Mouse (Mus musculus): ENCODE measurements at regions not wholly inside any gene's neighbourhood (a gene's known extent, or its start where the extent isn't known, plus 50 kb on each side); places are given as distances from the start of the nearest gene placed in this dataset.
"Not testable (repeated sequence)": the region's sequence is repeated elsewhere in the genome, so short reads cannot be mapped to it uniquely, and the experiment has no call there.

DNA sequence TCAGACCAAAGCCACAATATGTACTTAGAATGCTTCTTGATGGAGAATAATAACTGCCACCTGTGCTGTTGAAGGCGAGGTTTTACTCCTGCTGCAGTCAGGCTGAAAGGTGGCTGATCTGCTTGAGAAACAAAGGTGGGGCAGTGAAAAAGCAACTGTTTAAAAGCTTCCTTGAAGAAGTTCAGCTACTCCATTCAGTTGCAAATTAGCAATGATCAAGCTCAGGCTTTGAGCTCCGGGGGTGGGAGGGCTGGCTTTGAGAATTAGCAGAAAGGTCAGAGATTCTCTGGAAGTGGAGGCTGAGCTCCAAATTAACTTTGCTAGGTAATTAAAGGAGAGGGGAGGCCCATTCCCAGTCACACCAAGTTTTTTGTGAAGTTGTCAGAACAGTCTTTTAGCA lies 90.2 kb upstream of the Tns3 start:
- WGBS: 11% methylated on average over 2 of the region's 2 CpGs
- H3K9ac ChIP-seq (ENCODE audit: low read length); H3K4me2 ChIP-seq; H3K4me1 ChIP-seq (ENCODE audit: control insufficient read depth, insufficient read depth, low read length); DNase-seq (ENCODE audit: low spot score, missing footprints); H3K9me3 ChIP-seq (ENCODE audit: control insufficient read depth, low read length); H3K27ac ChIP-seq (ENCODE audit: low read depth, low read length); H3K4me3 ChIP-seq (ENCODE audit: low read depth, low read length); ATAC-seq (ENCODE audit: low FRiP score); H3K27me3 ChIP-seq (ENCODE audit: control insufficient read depth, insufficient read depth, low read length); H3K36me3 ChIP-seq (ENCODE audit: control insufficient read depth, insufficient read depth, low read length): not testable (repeated sequence)

DNA sequence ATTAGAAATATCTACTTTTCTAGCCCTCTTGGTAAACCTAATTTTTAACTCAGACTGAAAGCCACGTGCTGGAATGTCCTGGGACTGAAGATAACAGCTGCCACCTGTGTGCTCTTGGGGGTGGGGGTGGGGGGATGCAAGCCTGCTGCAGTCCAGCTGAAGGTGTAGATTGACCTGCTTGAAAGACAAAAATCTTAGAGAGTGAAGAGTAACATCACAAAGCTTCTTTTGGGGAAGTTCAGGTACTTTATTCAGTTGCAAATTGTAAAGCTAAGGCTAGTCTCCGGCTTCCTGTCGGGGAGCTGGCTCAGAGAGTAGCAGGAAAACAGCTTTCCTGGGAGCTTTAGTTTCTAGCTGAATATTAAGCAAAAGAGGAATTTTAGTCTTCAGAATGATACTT lies 71.4 kb upstream of the Tns3 start:
- H3K36me3 ChIP-seq (ENCODE audit: control insufficient read depth, insufficient read depth, low read length); H3K9me3 ChIP-seq (ENCODE audit: control insufficient read depth, low read length); H3K27ac ChIP-seq (ENCODE audit: low read depth, low read length); DNase-seq (ENCODE audit: low spot score, missing footprints); ATAC-seq (ENCODE audit: low FRiP score); H3K4me1 ChIP-seq (ENCODE audit: control insufficient read depth, insufficient read depth, low read length); H3K9ac ChIP-seq (ENCODE audit: low read length); H3K4me3 ChIP-seq (ENCODE audit: low read depth, low read length); H3K4me2 ChIP-seq; H3K27me3 ChIP-seq (ENCODE audit: control insufficient read depth, insufficient read depth, low read length): not testable (repeated sequence)
- 71% methylated on average over 3 of the region's 3 CpGs for WGBS

DNA sequence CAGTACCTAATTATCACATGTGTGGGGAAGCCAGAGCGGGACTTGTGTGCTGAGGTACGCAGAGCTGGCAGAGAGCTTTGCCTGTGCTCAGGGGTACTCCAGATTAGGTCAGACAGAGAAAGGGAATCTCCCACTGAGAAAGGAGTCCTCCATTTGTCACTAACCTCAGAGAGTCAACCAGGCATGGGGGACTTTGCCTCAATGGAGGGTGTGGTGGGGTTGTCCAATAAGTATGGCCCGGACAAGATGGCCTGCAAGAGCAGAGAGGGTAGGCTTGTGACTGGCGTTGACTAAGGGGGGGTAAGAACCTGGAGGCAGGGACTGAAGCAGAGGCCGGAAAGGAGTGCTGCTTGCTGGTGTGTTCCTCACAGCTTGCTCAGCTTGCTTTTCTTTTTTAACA lies 62.7 kb upstream of the Tns3 start:
- DNase-seq (ENCODE audit: low spot score, missing footprints): peak; percentile 53
- Histone ChIP-seq H3K27me3 (ENCODE audit: control insufficient read depth, insufficient read depth, low read length) (no peaks in the 10 kb centered on the region), H3K36me3 (ENCODE audit: control insufficient read depth, insufficient read depth, low read length) (no peaks in the 10 kb centered on the region), H3K4me1 (ENCODE audit: control insufficient read depth, insufficient read depth, low read length) (no peaks in the 10 kb centered on the region), H3K4me3 (ENCODE audit: low read depth, low read length) (no peak overlapping the region), H3K27ac (ENCODE audit: low read depth, low read length) (no peak overlapping the region), H3K9ac (ENCODE audit: low read length) (no peak overlapping the region), H3K4me2 (no peak overlapping the region), H3K9me3 (ENCODE audit: control insufficient read depth, low read length) (no peaks in the 10 kb centered on the region)
- WGBS: 81% methylated on average over 5 of the region's 5 CpGs
- no peak for ATAC-seq (ENCODE audit: low FRiP score)

DNA sequence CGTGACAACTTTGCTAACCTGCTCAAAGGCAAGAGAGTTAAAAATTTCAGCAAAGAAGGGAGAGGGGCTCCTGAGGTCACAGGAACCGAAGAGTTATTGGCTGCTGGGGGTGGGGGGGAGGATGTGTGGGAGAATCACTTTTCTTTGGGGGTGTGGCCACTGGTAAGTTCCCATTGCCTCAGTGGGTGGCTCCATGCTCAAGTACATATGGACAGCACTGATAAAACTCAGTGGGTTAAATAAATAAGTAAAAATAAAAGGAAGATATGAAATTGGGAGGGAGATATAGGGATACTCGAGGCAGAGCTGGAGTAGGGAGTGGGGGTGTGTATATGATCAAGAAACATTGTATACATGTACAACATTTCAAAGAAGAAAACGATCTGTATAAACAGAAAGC lies 61.2 kb upstream of the Tns3 start:
- Histone ChIP-seq H3K4me3 (ENCODE audit: low read depth, low read length) (no peak overlapping the region), H3K4me2 (no peak overlapping the region), H3K27me3 (ENCODE audit: control insufficient read depth, insufficient read depth, low read length) (no peaks in the 10 kb centered on the region), H3K36me3 (ENCODE audit: control insufficient read depth, insufficient read depth, low read length) (no peaks in the 10 kb centered on the region), H3K4me1 (ENCODE audit: control insufficient read depth, insufficient read depth, low read length) (no peaks in the 10 kb centered on the region), H3K27ac (ENCODE audit: low read depth, low read length) (no peak overlapping the region), H3K9ac (ENCODE audit: low read length) (no peak overlapping the region), H3K9me3 (ENCODE audit: control insufficient read depth, low read length) (no peaks in the 10 kb centered on the region)
- ATAC-seq (ENCODE audit: low FRiP score) (no peak), DNase-seq (ENCODE audit: low spot score, missing footprints) (no peak)
- WGBS: 80% methylated on average over 4 of the region's 4 CpGs

DNA sequence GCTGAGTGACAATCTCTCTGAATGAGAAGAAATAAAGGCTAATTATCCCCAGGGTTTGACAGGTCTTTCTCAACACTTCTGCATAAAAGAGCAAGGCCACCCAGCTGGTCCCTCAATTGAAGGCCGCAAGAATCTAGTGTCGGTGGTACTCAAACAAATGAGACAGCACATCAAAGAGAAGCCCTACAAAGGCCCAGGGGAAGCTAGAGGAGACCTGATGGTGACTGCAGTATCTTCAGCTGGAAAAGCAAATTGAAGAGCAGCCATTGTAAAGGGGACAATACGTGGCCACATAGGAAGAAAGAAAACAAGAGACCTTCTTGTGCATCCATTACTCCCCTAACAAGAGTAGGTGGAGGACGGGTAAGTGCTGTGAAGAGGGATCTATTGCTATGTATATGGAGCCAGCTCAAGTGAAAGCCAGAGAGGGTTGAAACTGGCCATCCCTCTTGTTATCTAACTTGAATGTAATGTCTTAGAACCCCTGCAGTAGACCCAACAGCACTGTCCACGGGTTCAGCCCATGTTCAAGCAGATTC lies 58.8 kb upstream of the Tns3 start:
- Histone ChIP-seq H3K27ac (ENCODE audit: low read depth, low read length) (no peak overlapping the region), H3K9me3 (ENCODE audit: control insufficient read depth, low read length) (no peaks in the 10 kb centered on the region), H3K27me3 (ENCODE audit: control insufficient read depth, insufficient read depth, low read length) (no peaks in the 10 kb centered on the region), H3K9ac (ENCODE audit: low read length) (no peak overlapping the region), H3K36me3 (ENCODE audit: control insufficient read depth, insufficient read depth, low read length) (no peaks in the 10 kb centered on the region), H3K4me3 (ENCODE audit: low read depth, low read length) (no peak overlapping the region), H3K4me2 (no peak overlapping the region), H3K4me1 (ENCODE audit: control insufficient read depth, insufficient read depth, low read length) (no peaks in the 10 kb centered on the region)
- WGBS: 12% methylated on average over 5 of the region's 5 CpGs
- ATAC-seq (ENCODE audit: low FRiP score) (no peak), DNase-seq (ENCODE audit: low spot score, missing footprints) (peak; percentile 82)

DNA sequence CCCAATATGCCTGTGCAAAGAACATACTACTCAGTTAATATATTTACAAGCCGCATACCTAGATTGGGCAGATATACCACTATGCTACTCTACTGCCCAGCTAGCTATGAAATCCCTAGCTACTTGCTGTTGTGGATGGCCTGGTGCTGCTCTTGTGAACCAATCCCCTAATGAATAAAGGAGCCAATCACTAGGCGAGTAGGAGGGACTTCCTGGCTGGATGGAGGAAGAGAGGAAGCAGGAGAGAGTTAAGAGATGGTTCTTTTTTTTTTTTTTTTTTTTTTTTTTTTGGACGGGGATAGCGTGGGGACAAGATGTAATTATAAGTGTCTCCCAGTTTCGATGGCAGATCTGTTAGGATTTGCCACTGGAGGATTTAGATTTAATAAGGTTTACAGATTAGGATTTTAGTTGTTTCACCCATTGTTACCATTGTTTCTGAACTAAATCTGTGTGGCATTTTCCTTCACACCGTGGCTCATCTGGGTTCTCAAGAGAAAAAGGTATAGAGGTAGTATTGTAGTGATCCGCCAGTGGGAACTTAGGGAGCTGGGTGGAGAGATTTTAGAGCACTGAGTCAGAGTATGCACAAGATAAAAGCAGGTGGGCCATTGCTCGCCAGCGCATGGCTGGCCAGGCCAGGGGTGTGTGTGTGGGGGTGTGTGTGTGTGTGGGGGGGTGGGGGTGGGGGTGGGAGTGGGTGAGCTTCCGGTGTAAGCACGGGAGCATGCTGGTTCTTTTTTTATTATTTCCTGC lies 55.1 kb upstream of the Tns3 start:
- no peak overlapping the region for H3K9ac ChIP-seq (ENCODE audit: low read length)
- no peak overlapping the region for H3K4me2 ChIP-seq
- WGBS: 86% methylated on average over 11 of the region's 11 CpGs
- no peak overlapping the region for H3K4me3 ChIP-seq (ENCODE audit: low read depth, low read length)
- no peaks in the 10 kb centered on the region for H3K4me1 ChIP-seq (ENCODE audit: control insufficient read depth, insufficient read depth, low read length)
- H3K9me3 ChIP-seq (ENCODE audit: control insufficient read depth, low read length): no peaks in the 10 kb centered on the region
- no peaks in the 10 kb centered on the region for H3K36me3 ChIP-seq (ENCODE audit: control insufficient read depth, insufficient read depth, low read length)
- no peaks in the 10 kb centered on the region for H3K27me3 ChIP-seq (ENCODE audit: control insufficient read depth, insufficient read depth, low read length)
- DNase-seq (ENCODE audit: low spot score, missing footprints) (peak; percentile 59), ATAC-seq (ENCODE audit: low FRiP score) (no peak)
- no peak overlapping the region for H3K27ac ChIP-seq (ENCODE audit: low read depth, low read length)

DNA sequence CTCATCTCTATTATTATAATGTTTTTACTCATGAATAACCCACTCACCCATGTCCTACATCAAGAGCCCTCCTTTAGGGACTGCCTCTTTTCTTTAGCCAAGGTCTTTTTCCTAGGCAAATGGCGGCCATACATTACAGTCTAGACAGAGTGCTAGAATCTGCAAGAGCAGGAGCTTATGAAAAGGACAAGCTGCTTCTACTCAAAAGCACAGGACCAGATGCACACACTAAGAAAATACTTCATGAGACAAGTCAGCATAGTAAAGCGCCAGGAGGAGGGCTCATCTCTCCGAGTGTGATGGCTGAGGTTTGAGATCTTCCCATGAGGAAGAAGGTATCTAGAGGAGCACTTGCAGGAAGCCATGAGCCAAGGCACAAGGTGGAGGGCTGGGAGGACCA lies 53.4 kb upstream of the Tns3 start:
- 86% methylated on average over 3 of the region's 3 CpGs for WGBS

DNA sequence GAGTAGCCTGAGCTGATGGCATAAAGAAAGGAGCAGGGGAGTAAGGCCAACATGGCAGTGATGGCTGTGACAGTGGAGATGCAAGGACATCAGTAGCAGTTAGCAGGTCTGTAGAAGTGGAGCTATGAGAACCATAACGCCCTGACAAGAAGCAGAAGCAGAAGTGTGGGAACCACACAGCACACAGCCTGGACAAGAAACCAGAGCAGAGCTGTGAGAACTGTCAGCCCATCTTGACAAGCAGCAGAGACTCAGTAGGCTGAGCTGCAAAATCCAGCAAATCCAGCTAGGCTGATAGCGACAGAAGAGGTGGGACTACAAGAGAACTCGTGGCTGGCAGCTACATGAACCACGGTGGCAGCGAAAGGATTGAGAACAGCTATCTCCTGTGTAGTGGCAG lies 52.5 kb upstream of the Tns3 start:
- WGBS: 91% methylated on average over 5 of the region's 5 CpGs
- Histone ChIP-seq H3K27me3 (ENCODE audit: control insufficient read depth, insufficient read depth, low read length) (no peaks in the 10 kb centered on the region), H3K9me3 (ENCODE audit: control insufficient read depth, low read length) (no peaks in the 10 kb centered on the region), H3K4me1 (ENCODE audit: control insufficient read depth, insufficient read depth, low read length) (no peaks in the 10 kb centered on the region), H3K4me2 (no peak overlapping the region), H3K9ac (ENCODE audit: low read length) (no peak overlapping the region), H3K27ac (ENCODE audit: low read depth, low read length) (no peak overlapping the region), H3K36me3 (ENCODE audit: control insufficient read depth, insufficient read depth, low read length) (no peaks in the 10 kb centered on the region), H3K4me3 (ENCODE audit: low read depth, low read length) (no peak overlapping the region)
- no peak for ATAC-seq (ENCODE audit: low FRiP score)
- no peak for DNase-seq (ENCODE audit: low spot score, missing footprints)

More for the DNA sequence above, 53.4 kb upstream of the Tns3 start:
- no peaks in the 10 kb centered on the region for H3K4me1 ChIP-seq (ENCODE audit: control insufficient read depth, insufficient read depth, low read length)
- no peak for DNase-seq (ENCODE audit: low spot score, missing footprints)
- no peak overlapping the region for H3K4me2 ChIP-seq
- H3K9ac ChIP-seq (ENCODE audit: low read length): no peak overlapping the region
- H3K9me3 ChIP-seq (ENCODE audit: control insufficient read depth, low read length): no peaks in the 10 kb centered on the region
- H3K27me3 ChIP-seq (ENCODE audit: control insufficient read depth, insufficient read depth, low read length): no peaks in the 10 kb centered on the region
- H3K4me3 ChIP-seq (ENCODE audit: low read depth, low read length): no peak overlapping the region
- H3K36me3 ChIP-seq (ENCODE audit: control insufficient read depth, insufficient read depth, low read length): no peaks in the 10 kb centered on the region
- H3K27ac ChIP-seq (ENCODE audit: low read depth, low read length): no peak overlapping the region
- ATAC-seq (ENCODE audit: low FRiP score): no peak

DNA sequence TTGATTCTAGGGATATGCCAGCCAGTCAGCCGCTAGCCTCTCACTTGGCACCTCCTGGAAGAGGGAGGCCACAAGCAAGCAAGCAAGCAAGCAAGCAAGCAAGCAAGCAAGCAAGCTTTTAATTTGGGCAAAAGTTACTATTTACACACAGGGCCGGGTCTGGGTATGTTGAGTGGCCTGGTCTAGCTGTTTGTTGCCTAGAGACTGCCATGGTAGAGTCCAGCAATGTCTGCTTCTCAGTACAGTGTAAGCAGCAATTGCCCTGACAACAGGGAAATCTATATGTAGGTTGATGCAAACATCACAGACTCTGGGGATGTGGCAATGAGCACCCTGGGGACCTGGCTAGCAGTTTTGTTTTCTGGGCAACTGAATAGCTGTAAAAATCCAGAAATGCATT lies 51.4 kb upstream of the Tns3 start:
- DNase-seq (ENCODE audit: low spot score, missing footprints): peak; percentile 39
- Histone ChIP-seq H3K27me3 (ENCODE audit: control insufficient read depth, insufficient read depth, low read length) (no peaks in the 10 kb centered on the region), H3K4me2 (no peak overlapping the region), H3K4me3 (ENCODE audit: low read depth, low read length) (no peak overlapping the region), H3K27ac (ENCODE audit: low read depth, low read length) (no peak overlapping the region), H3K9ac (ENCODE audit: low read length) (no peak overlapping the region), H3K36me3 (ENCODE audit: control insufficient read depth, insufficient read depth, low read length) (no peaks in the 10 kb centered on the region), H3K9me3 (ENCODE audit: control insufficient read depth, low read length) (no peaks in the 10 kb centered on the region), H3K4me1 (ENCODE audit: control insufficient read depth, insufficient read depth, low read length) (no peaks in the 10 kb centered on the region)
- 74% methylated on average over 2 of the region's 2 CpGs for WGBS
- no peak for ATAC-seq (ENCODE audit: low FRiP score)
